Mouse (Mus musculus): ENCODE measurements around the gene Ushbp1. TPM values are rescaled to one million over a fixed set of nuclear protein-coding genes. Genes with fewer than 3 reads are reported as not detected.
A peak's percentile ranks its signal among the peaks of the same experiment; 100 is the strongest.
"Not testable (repeated sequence)": the region's sequence is repeated elsewhere in the genome, so short reads cannot be mapped to it uniquely, and the experiment has no call there.

Gene Ushbp1
- total RNA-seq (2021): 10 to 100 TPM; 14.7 to 17.4 TPM
- long read RNA-seq, experiment 1, transcript Ushbp1-201 (13 exons, 2,438 nt): major isoform, 7 of 33 reads
- long read RNA-seq, experiment 1, partial matches to known transcripts: 4 of 33 reads
- long read RNA-seq, experiment 1, other reads (novel, unspliced or antisense): 22 of 33 reads
- long read RNA-seq, experiment 2, full-length matches to known transcripts: 12 of 37 reads
- long read RNA-seq, experiment 2, partial matches to known transcripts: 6 of 37 reads
- long read RNA-seq, experiment 2, other reads (novel, unspliced or antisense): 19 of 37 reads

GRCm38 (mm10) chr8:71395629-71396028 is at the start of gene Ushbp1:
Ushbp1 (minus strand) TSS chr8:71395802.
- DNase-seq (ENCODE audit: low spot score in 2 of 2): peak; percentile 11 to 14

DNA sequence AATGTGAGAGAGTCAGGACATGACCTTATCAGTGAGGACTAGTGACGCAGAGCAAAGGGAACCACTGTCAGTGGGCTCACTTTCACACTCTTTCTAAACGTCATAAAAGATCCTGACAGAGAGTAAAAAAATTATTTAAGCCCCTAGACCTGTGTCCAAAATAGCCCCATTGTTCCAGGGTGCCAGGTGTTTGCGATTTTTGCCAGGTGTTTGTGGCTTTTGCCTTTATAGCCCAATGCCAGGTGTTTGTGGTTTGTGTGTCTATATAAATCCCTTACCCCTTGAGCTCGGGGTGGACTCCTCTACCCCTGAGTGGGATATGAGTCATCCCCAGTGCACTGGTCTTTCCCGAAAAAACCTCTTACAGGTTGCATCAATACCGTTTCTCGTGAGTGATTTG is 49.5 kb upstream of the Ushbp1 start:
- no peak for DNase-seq (ENCODE audit: low spot score in 2 of 2)

GRCm38 (mm10) chr8:71441404-71441803 is 45.8 kb upstream of the Ushbp1 start:
- no peak for DNase-seq (ENCODE audit: low spot score in 2 of 2)

DNA sequence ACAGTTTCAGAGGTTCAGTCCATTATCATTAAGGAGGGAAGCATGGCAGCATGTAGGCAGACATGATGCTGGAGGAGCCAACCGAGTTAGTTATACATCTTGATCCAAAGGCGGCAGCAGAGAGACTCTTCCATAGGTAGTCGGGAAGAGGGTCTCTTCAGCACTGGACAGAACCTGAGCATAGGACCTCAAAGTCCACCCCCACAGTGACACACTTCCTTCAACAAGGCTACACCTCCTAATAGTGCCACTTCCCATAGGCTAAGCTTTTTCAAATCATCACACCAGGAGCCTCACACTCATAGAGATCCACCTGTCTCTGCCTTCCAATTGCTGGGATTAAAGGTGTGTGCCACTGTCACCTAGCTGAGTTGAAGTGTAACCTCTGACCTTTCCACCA is 41.4 kb upstream of the Ushbp1 start:
- no peak for DNase-seq (ENCODE audit: low spot score in 2 of 2)

GRCm38 (mm10) chr8:71432935-71433334 is 37.3 kb upstream of the Ushbp1 start:
- not testable (repeated sequence) for DNase-seq (ENCODE audit: low spot score in 2 of 2)

DNA sequence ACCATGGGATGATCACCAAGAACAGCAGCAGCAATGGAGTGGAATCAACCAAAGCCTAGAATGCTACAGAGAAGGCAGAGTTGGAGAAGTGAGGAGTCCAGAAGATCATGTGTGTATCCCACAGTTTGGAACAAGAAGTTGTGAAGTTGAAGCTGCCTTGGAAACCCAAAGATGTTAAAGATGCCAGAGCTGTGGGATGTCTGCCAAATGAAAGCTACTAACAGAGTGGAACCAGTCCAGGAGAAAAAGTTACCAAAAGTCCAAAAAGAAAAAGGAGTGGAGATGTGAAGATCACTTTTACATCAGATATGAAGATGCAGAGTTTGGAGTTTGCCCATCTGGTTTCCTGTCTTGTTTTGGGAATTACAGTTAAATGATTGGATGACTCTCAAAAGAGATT is 26.5 kb upstream of the Ushbp1 start:
- no peak for DNase-seq (ENCODE audit: low spot score in 2 of 2)

DNA sequence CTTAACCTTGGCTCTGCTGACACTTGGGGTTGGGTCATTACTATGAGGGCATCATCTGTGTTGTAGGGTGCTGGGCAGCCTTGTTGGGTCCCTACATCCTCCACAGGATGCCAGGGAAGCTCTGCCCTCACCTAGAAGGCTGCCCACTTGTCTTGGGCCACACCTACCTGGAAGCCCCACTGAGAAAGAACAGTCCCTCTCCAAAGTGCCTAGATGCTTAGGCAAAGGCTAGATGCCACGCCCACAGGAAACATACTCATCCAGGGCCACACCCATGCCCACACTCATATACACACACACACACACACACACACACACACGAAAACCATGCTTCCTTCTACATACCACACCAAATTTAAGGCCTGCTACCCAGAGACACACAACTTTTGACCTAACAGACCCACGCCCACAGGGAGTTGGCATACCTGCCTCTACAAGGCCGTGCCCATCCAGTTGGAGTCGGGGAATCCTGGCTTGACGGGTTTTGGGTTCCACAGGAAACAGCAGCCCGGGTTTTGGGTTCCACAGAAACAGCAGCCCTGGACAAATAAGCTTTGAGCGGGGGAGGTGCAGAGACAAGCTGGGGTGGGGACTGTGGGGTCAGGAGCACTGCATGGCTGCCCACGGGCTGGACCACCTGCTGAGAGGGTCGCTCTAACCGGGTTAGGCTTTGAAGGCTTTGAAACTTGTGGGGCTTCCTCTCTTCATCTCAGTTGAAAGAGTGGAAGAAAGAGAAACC is 16.1 kb upstream of the Ushbp1 start:
- no peak for DNase-seq (ENCODE audit: low spot score in 2 of 2)

- no peak for DNase-seq (ENCODE audit: low spot score in 2 of 2)
Measured at GRCm38 (mm10) chr8:71408231-71408630, 12.6 kb upstream of the Ushbp1 start.

DNA sequence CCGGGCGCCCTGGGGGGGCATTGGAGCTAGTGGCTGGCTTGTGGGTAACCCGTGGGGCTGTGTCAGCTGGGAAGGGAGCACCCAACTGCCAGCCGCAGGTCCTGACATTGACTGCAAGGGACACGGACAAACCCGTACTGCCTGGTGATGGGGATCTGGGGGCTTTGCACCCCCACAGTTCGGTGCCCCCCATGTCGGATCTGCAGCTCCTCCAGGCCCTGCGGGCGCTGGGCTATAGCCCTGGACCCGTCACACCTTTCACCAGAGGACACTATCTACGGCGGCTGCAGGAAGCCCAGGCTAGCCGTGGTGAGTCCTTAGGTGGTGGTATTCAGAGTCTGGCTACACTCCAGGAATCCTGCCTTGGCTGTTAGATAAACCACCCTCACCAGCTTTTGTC is 11.8 kb upstream of the Ushbp1 start:
- DNase-seq (ENCODE audit: low spot score in 2 of 2): peak in 1 of 2 experiments; percentile 12

- peak in 1 of 2 experiments; percentile 69 for DNase-seq (ENCODE audit: low spot score in 2 of 2)
Measured at GRCm38 (mm10) chr8:71406099-71407015, 10.8 kb upstream of the Ushbp1 start.

GRCm38 (mm10) chr8:71405401-71406098 is 9.9 kb upstream of the Ushbp1 start, which contains the start of gene Ankle1:
Ankle1 (plus strand) TSS chr8:71406010.
- DNase-seq (ENCODE audit: low spot score in 2 of 2): peak; percentile 93 to 95

GRCm38 (mm10) chr8:71404951-71405351 is 9.3 kb upstream of the Ushbp1 start:
- no peak for DNase-seq (ENCODE audit: low spot score in 2 of 2)

DNA sequence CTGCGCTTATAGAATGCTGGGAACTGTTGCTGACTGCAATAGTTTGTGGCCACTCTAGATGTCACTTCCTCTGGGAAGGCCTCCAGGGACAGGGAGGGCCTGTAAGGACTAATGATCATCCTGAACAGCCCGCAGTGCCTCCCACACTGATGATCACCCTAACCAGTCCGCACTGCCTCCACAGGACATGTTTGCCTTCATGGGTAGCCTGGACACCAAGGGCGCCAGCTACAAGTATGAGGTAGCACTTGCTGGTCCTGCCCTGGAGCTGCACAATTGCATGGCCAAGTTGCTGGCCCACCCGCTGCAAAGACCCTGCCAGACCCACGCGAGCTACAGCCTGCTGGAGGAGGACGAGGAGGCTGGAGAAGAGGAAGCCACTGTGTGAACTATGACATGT is 8.4 kb upstream of the Ushbp1 start:
- no peak for DNase-seq (ENCODE audit: low spot score in 2 of 2)

- DNase-seq (ENCODE audit: low spot score in 2 of 2): no peak
Measured at GRCm38 (mm10) chr8:71403107-71403885, 7.7 kb upstream of the Ushbp1 start.

- DNase-seq (ENCODE audit: low spot score in 2 of 2): no peak
Measured at GRCm38 (mm10) chr8:71402446-71402964, 6.9 kb upstream of the Ushbp1 start.

DNA sequence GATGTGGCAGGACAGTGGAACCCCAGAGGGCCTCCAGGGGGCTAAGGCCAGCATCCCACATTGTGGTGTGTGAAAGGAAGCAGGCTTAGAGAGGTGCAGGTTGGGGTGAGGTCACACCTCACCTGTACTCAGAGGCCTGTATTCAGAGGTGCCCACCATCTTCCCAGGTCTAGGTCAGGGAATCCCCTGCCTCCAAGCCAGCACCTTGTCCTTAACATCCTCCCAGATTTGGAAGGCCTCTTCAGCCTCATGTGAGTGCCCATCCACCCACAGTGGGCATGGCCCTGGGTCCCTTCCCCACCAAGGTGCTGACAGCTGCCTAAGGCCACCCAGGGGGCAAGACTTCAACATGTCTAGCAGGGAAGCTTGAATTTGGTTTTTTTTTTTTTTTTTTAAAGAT is 5.9 kb upstream of the Ushbp1 start:
- no peak for DNase-seq (ENCODE audit: low spot score in 2 of 2)

- DNase-seq (ENCODE audit: low spot score in 2 of 2): no peak
Measured at GRCm38 (mm10) chr8:71400826-71401225, 5.2 kb upstream of the Ushbp1 start.

GRCm38 (mm10) chr8:71397701-71398100 is 2.1 kb upstream of the Ushbp1 start:
- DNase-seq (ENCODE audit: low spot score in 2 of 2): peak in 1 of 2 experiments; percentile 8

DNA sequence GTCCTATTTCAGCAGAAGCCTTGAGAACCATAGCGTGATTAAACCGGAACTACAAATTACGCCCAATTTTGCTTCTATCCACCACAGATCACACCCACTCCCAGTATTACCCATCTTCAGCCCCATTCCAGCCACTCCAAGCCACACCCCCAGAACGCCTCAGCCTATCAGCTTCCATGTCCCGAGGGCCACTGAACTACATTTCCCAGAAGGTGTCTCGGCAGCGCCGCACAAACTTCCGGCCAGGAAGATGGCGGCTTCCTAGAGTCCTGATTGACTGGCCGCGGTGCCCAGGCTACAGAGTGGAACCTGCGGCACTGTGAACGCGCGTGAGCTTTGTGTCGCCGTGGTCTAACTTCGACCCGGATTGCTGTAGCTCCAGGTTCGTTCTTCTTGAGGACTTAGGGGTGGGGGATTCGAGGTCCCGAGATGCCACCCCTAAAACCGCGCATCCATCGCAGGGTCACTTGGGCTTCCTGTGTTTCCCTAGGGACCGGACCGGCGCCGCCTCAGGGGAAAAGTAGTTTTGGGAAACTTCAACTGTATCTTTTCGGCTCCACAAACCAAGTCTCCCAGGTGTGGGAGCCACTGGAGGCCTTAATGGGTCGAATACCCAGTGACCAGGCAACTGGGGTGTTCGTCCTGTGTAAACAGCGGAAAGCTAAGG is 1.2 kb upstream of the Ushbp1 start, which contains the start of gene Babam1:
TSS of gene Babam1 (plus strand) at position 223 of the 667 bp plus-strand sequence.
- peak; percentile 80 to 90 for DNase-seq (ENCODE audit: low spot score in 2 of 2)
